Mouse (Mus musculus) heart, postnatal 4 days (tissue): ENCODE measurements at regions not wholly inside any gene's neighbourhood (a gene's known extent, or its start where the extent isn't known, plus 50 kb on each side); places are given as distances from the start of the nearest gene placed in this dataset.

Experiments
- DNase-seq: peaks from one replicate; pipeline ENCODE4 v3.0.0; 2021

DNA sequence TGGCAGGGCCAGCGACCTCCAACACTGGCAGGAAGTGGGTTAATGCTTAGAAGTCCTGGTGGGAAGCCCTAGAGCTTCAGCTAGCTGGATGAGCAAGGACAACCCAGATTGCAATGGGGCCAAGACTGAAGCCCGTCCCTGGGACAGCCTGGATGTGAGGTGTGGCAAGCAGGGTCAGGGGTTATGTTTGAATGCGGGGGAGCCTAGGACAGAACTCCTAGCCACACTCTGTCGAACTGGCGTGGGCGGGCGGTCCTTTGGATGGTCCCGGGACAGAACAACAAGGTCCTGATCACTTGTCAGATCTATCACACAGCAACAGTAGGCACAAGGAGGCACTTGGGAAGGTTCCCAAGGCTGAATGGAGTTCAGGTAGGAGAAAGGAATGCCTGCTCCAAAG, 101.1 kb upstream of the Ccnd1 start:
- DNase-seq, result no peak

GRCm38 (mm10) chr7:145034385-145034784, 94.7 kb upstream of the Ccnd1 start:
- no peak for DNase-seq

DNA sequence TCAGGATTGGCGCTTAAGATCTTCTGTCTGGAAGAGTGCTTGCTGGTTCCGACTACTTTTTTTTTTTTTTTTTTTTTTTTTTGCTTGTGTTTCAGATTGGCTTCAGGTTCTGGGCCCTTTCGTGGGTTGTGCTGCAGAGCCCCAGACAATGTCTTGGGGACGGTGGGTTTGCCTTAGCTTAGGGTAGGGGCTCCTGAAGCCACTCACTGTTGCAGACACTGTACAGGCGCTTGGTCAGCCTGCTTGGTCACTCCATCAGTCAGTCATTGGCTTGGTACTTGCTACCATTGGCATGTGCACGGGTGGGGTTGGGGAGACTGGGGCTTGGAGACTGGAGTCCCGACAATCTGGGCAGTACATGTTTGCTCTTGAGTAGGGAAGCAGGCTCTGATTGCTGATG, 91.5 kb upstream of the Ccnd1 start:
- DNase-seq, result peak; percentile 20

- peak; percentile 86 for DNase-seq
These were observed 91.0 kb upstream of the Ccnd1 start for GRCm38 (mm10) chr7:145030635-145031141.

DNA sequence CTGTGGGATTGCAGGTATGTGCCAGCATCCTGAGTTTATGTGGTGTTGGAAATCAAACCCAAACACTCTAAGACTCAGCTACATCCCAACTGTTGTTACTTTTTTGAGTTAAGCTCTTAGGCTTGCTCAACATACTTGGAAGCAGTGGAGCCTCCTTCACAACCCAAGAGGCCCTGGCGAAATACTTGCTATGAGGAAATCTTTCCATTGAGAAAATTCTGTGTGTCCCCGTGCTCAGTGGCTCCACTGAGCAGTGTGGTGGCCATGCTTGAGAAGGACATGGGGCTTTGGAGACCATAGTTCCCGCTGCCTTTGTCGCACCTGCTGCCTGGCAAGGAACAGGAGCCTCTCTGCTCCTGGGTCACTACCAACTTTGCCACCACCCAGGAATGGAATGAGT, 89.9 kb upstream of the Ccnd1 start:
- no peak for DNase-seq

DNA sequence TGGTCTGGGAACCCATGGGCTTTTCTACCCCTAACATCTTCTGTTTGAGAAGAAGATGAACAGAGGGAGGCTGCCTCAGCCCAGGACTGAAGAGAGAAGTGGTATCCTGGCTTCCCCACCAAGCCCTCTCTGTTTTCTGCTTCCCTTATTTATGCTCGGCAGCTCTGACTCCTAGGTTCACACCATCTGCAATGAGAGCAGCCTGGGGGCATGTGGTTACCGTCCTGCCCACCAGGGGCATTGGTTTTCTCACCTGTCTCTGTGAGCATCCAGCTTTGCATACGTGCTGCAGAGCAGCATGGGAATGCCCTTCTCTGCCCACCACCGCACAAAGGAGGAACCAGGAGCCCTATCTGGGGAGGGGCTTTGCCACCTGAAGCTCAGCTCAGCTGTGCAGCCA, 89.4 kb upstream of the Ccnd1 start:
- no peak for DNase-seq

DNA sequence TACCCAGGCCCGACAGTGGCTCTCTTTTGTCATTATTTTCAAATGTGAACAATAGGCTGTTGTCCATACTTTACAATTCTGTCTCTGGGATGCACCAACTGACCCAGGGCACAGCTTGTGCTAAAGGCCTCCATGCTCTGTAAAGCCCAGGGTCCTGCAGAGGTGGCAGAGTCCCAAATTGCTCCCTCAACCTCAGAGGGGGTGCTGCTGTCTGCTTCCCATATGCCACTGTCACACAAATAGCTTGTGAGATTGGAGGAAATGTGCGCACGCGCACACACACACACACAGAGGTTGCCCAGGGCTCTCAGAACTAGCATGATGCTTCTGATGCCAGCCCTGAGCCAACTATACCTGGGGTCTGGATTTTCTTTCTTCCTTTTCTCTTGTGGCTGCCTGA, 87.3 kb upstream of the Ccnd1 start:
- DNase-seq, result no peak

- DNase-seq, result peak; percentile 39
These were observed 86.2 kb upstream of the Ccnd1 start for GRCm38 (mm10) chr7:145026014-145026285.

DNA sequence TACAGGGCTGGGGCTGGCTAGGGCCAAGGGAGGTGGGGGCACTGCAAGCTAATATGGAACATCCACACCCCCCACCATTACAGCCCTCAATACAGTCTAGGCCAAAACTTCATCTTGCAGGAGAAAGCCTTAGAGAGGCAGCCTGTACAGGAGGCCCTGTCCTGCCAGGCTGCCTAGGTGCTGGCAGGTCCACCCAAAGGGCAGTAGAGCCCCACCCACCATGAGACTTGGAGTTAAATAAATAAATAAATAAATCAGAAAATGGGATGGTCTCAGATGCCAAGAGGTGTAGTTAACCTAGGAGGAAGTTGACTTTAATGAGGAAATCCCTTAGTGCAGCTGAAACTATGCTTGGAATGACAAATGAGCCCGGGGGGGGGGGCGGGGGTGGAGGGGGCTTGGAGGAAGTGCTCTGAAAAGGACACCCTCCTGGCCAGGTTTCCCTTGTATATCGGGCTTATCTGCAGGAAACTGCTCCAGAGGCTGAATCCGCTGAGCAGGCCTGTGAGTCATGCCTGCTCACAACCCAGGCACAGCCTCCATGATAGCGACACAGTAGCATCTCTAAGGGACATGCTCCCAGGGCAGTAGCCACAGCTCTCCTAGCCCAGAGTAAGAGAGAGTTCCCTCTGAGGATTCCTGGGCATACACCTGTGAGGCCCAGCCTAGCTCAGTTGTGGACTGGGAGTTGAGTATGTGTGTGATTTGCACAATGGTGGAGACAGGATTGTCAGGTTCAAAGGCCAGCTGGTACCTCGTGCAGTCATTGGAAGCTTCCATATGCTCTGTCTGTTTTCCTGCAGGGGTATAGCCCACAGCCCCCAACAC, 85.7 kb upstream of the Ccnd1 start:
- DNase-seq, result peak; percentile 52

DNA sequence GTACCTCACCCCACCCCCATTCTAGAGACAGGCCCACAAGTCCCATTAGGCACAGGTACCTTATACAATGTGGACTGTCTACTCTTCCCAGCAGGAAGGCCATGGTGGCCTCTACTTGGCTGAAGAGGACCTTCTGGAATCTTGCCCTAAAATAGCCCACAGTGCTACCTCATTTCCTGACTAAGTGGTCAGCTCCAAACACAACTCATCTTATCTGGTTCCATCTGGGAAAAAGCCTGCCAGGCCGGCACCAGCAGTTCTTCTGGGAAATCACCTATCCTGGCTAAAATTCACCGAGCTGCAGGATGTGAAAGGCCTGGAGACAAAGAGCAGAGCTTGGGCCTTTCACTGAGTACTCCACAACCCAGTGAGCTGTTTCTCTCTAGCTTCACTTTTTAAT, 84.9 kb upstream of the Ccnd1 start:
- no peak for DNase-seq

DNA sequence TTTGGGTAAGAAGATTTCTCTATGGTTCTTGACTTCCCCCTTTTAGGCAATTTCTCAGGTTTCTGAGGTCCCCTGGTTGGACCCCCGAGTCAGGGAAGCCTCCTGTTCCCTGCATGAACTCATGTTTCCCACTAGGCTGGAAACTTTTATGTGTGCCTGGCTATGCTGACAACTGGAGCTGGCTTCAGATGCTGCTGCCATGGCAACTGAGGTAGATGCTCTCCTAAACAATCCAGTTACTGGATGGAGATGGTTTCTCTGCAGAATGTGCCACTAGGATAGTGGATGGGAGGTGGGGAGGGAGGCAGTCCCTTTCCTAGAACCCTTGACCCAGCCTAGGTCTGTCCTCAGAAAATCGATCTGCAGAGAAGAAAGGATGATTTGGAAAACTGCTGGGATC, 79.4 kb upstream of the Ccnd1 start:
- DNase-seq, result no peak

DNA sequence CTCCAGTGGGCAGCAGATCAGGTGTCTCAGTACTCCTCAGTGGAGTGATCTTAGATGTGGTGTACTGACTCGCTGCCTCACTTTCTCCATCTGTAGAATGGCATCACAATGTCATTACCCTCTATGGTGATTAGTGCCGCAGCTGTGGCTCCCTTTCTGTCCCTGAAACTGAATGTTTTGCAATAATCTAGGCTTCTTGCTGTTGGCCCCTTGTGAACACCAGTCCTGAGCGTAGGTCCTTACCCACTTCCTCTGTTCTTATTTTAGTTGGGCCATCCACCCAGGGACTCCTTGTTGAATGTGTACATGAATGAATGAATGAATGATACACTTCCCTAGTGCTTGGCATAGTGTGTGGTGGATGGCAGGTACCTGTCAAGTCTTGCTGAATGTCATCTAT, 78.4 kb upstream of the Ccnd1 start:
- no peak for DNase-seq

DNA sequence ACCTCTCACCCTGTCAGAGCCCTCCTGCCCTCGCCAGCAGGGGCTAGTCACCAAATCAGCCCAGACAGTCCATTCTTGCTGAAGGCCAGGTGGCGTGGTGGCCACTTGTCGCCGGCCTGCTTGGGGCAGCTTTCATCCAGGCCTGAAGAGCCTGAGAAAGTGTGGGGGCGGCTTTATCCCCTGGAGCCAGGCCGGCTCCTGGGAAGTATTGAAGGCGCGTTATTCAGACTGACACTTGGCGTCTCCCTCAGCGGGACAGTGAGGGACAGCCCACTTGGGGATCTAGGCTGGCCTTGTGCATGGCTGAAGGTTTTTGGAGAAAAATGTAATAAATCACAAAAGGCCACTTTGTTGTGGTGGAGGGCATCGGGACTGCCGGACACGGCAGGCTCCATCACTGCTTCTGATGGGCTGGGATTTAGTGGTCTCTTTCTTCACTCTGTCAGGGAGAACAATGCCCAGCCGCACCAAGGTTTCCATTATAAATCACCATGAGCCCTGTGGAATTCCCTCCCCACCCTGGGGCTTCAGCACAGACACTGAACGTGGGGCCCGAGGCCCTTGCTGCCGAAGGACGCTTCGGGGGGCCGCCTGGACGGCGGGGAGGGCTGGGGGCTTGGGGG, 75.8 kb upstream of the Ccnd1 start:
- DNase-seq, result peak; percentile 19

GRCm38 (mm10) chr7:145010757-145011156, 71.0 kb upstream of the Ccnd1 start:
- DNase-seq, result no peak

DNA sequence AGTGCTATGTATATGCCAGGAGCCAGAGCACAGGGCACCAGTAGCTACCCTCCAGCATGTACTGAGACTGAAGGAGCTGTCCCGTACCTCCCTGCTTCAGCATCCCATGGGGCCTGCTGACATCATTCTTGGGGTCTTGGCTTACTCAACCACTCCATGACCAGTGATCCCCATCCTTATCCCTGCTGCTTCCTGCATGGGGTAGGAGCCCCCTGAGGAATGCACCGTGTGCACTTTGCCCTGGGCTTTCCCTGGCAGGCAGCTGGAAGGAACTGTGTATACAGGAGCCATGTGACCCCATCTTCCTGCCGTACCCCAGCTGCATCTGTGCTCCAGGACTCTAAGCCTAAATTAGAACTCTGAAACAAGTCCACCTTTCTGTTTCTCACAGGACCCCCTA, 70.3 kb upstream of the Ccnd1 start:
- no peak for DNase-seq

DNA sequence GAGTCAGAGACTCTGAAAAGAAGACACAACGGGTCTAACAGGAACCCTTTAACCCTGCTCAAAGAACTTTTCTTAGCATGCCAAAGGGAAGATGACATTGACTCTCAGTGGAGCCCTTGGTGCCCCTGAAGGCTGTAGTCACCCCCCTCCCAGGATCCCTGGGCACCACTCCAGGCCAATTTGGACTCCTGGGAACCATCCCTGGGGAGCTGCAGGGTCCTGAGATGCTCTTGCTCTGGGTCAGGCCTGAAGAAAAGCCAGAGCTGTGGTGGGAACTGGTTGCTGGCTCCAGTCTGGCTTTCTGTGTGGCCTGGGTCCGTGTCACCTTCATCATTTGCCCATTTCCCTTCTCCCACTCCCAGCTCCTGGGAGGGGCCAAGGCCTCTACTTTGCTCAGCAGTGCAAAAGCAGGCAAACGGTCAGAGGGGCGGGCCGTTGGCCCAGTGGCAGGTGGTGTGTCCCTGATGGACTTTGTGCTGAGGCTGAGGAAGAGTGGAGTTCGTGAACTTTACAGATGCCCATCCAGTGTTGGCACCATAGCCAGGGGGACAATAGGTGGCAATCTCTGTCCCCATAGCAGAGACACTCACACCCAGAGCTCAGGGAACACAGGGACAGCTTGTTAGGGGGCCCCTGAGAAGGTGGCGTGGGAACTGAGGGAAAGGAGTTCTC, 69.1 kb upstream of the Ccnd1 start:
- DNase-seq, result no peak

- no peak for DNase-seq
These were observed 67.5 kb upstream of the Ccnd1 start for GRCm38 (mm10) chr7:145007216-145007615.

DNA sequence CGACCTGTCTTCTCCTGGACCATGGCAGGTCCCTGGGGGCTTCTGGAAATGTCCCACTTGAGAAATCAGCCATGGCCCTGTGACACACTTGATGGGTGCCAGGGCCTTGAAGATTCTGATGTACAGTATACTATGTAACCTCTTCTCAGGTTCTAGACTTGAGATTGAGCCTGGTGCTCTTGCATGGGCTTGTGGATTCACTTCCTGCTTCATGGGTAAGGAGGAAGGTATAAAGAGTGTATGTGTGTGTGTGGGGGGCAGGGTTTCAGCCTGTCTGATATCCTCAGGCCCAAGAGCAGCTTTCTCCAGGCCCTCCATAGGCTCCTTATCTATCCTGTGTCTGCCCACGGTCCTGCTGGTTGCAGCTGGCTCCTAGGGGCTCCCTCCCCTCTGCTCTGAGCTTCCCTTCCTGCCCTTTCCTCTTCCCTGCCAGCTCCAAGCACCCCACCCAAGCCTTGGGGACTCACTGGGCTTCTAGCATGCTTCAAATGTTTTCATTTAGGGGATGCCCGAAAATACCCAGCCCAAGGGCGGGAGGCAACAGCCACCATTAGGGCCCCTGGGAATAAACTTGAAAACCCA, 61.9 kb upstream of the Ccnd1 start:
- no peak for DNase-seq

- DNase-seq, result no peak
These were observed 60.0 kb upstream of the Ccnd1 start for GRCm38 (mm10) chr7:144999741-145000140.

DNA sequence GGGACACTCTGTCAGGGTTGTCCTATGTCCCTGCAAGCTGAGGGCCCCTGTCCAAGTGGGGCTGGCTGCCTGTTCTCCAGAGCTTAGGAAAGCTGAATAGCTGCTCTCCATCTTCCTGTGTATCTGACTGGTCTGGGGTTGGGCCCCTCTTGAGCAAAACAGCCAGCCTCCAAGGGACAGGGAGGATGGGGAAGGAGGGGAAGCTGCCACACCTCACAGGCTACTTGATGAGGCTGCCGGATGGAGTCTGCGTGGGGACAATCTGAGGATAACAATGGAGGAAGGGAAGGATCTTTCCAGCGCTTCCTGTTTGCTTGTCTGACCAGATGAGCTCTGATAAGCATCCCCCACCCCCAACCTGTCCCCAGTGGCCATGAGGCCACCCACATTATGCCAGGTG, 57.1 kb upstream of the Ccnd1 start:
- DNase-seq, result peak; percentile 34

GRCm38 (mm10) chr7:144994229-144994628, 54.5 kb upstream of the Ccnd1 start:
- DNase-seq, result no peak

DNA sequence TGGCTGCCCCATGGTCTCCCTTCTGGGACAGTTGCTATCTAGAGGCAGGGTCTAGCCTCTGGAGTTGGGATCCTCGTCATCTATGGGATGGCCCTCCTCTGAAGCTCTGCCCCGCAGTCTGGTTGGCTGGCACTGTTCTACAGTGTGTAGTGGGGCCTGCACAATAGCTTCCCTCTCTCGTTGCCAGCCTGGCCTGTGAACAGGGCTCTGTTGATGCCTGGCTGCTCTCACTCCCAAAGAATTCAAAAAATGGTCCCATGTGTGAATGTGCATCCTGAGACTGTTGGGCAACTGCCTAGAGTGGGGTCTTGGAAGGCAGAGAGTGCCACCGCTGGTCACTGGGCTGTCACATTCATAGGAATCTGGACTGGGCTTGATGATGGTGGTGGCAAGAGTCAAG, 53.8 kb upstream of the Ccnd1 start:
- DNase-seq, result no peak

DNA sequence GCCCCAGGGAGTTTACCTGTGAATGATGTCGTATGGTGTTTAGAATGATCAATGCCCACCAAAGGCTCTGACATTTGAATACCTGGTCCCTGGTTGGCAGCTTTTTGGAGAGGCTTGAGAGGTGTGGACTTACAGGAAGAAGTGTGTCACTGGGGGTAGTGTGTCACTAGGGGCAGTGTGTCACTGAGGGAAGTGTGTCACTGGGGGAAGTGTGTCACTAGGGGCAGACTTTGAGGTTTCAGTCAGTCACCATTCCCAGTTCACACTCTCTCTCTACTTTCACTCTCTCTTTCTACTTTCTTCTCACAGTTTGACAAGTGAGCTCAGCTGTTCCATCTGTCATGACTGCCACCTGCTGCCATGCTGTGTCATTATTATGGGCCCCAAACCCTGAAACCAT, 52.0 kb upstream of the Ccnd1 start:
- DNase-seq, result no peak
